Mouse (Mus musculus): ENCODE measurements around the gene Rrnad1. TPM values are rescaled to one million over a fixed set of nuclear protein-coding genes. Genes with fewer than 3 reads are reported as not detected.

Gene Rrnad1
- total RNA-seq, 1 experiment from 2014 or later = 15.7 TPM

DNA sequence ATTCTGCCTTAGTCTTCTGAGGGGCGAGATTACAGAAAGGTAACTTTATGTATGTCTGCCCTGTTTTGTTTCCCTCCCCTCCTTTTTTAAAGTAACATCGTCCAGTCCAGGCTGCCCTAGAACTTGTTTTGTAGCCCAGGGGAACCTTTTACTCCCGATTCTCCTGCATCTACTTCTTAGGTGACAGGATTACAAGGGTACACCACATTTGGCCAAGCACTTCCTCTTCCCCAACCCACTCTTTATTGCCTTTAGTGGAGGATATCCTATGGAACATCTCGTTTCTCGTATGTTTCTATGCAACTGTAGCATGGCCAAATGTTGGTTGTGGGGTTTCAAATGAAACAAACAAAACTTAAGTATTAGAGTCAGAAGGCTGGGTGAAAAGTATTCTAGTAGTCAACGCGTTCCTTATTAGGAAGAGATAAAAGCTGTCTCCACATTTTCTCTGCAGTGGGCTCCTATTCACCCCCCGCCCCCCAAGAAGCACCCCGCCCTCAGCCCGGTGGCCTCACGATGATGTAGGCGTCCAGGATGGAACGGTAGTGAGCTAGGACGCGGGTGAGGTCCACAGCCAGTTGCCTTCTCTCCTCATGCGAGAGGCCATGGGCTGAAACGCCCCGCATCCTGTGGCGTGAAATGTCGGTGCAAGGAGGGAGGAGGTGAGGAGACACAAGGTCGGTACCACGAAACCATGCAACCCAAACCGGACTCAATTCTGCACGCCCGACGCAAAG, 1.0 kb downstream of the Rrnad1 start:
- peak in 1 of 2 experiments; percentile 25; a peak in 1 of 4 replicates for ATAC-seq (replicated peaks in 1 of 2; ENCODE audit: insufficient read depth in 1 of 2, low FRiP score in 2 of 2, low TSS enrichment in 1 of 2, low read depth in 1 of 2, poor library complexity in 2 of 2, severe bottlenecking in 2 of 2)

DNA sequence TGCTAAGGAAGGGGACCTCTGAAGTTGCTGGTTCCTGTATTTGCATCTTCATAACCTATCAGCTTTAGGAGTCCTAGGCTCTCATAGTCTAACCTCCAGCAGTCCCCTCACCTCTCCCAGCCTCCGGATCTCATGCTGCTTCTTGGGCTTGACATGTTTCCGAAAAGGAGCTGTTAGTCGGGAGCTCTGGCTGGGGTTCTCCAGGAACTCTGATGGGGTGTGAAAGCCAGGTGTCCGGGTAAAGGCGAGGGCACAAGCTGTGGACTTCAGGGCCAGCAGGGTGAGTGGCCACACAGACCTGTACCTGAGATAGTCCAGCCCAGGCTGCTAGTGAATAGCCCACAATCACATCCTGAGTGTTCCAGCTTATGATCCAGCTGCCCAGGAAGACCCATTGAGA, 3.1 kb downstream of the Rrnad1 start:
- ATAC-seq (replicated peaks in 1 of 2; ENCODE audit: insufficient read depth in 1 of 2, low FRiP score in 2 of 2, low TSS enrichment in 1 of 2, low read depth in 1 of 2, poor library complexity in 2 of 2, severe bottlenecking in 2 of 2) = no peak

DNA sequence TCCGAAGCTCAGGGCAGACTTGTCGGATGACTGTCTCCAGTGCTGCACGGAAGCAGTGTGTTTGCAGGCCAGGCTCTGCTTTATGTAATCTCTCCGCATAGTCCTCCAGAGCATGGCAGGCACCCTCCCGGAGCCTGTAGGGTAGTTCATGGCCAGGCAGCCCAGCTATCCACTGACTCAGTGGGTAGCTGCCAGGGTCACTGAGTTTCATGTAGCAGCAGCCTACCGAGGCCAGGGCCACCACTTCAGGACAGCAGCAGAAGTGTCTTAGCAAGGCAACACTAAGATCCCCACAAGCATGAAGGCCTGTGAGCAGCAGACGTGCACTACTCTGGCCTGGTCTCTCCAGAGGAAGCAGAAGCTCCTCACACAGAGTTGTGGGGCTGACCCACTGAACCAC, 5.5 kb downstream of the Rrnad1 start:
- no peak for ATAC-seq (replicated peaks in 1 of 2; ENCODE audit: insufficient read depth in 1 of 2, low FRiP score in 2 of 2, low TSS enrichment in 1 of 2, low read depth in 1 of 2, poor library complexity in 2 of 2, severe bottlenecking in 2 of 2)

DNA sequence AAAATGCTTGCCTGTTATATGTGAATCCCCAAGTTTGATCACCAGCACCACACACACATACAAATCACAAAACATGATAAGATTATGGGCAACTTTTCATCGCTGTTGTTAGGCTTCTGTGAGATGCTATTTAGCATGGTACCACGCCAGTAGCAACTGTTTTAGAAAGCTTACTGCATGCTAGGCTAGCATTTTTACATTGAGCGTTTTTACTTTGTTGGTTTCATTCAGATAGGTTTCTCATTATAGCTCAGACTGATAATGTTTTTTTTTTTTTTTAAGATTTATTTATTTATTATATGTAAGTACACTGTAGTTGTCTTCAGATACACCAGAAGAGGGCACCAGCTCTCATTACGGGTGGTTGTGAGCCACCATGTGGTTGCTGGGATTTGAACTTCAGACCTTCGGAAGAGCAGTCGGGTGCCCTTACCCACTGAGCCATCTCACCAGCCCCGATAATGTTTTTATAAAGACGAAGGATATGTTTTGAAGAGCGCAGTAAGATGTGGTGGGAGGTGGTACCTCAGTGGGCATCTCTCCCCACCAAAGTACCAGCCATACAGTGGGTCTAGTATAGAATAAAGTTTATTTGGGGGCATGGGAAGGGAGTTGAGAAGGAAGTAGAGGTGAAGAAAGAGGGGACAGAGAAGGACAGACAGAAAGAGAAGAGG, 10.1 kb downstream of the Rrnad1 start:
- no peak for ATAC-seq (replicated peaks in 1 of 2; ENCODE audit: insufficient read depth in 1 of 2, low FRiP score in 2 of 2, low TSS enrichment in 1 of 2, low read depth in 1 of 2, poor library complexity in 2 of 2, severe bottlenecking in 2 of 2)

DNA sequence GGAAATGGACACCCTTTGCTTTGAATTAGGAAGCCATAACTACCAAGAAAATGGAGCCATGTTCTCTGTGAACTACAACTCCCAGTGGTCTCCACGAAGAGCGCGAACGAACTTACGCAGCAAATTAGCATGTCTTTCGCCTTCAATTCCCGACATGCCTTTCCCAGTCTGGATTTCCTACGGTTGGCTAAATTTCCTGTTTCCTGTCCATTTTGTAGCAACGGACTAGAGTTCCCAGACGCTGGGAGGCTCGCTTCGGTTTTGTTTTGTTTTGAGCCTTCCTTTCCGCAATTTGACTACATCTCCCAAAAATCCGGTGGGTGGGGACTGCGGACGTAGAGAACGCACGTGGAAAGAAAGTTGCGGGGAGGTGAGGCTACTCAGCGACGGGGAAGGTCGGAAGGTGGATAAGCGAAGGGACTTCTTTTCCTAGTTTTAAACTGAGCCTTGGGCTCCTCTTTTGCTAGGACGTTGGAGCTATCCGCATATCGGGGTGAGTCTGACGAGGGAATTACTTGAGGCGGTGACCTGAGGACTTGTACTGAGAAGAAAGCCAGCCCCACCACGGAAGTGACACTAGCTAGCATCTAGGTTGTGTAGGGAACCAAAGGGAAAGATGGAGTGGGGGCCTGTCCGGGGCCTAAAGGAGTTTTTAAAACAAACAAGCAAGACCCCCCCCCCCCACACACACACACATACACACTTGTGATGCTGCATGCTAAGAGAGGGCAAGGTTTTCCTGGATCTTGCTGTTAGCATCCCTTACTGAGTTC, 11.0 kb downstream of the Rrnad1 start, which contains the start of gene Mrpl24:
TSS of gene Mrpl24 (plus strand) at position 171 of the 773 bp plus-strand sequence.
- peak; percentile 81 to 85 for ATAC-seq (replicated peaks in 1 of 2; ENCODE audit: insufficient read depth in 1 of 2, low FRiP score in 2 of 2, low TSS enrichment in 1 of 2, low read depth in 1 of 2, poor library complexity in 2 of 2, severe bottlenecking in 2 of 2)

DNA sequence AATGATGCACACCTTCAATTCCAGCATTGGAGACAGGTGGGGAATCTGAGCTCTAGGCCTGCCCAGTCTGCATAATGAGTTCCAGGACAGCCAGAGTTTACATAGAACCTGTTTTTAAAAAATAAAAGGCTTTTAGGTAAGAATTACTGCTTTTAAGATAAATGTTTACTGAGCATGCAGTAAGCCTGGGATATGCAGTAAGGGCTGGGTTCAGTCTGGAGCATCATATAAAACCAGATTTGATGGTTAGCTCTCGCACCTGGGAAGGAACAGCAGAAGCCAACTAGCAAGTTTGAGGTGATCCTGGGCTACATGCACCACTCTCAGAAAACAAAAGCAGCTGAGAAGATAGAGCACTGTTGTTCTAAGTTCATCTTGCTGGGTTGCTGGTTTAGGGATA, 12.0 kb downstream of the Rrnad1 start:
- no peak for ATAC-seq (replicated peaks in 1 of 2; ENCODE audit: insufficient read depth in 1 of 2, low FRiP score in 2 of 2, low TSS enrichment in 1 of 2, low read depth in 1 of 2, poor library complexity in 2 of 2, severe bottlenecking in 2 of 2)

DNA sequence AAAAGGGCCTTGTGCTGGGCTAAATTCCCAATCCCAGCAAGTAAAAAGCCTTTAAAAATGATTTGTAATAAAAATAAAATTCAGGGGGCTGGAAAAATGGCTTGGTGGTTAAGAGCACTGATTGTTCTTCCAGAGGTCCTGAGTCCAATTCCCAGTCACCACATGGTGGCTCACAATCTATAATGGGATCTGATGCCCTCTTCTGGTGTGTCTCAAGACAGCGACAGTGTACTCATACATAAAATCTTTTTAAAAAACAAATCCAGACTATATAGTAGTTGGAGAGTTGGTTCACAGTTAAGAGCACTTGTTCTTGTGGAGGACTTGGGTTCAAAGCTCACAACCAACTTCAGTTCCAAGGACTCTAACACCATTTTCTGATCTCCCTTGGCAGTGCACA, 13.5 kb downstream of the Rrnad1 start:
- no peak for ATAC-seq (replicated peaks in 1 of 2; ENCODE audit: insufficient read depth in 1 of 2, low FRiP score in 2 of 2, low TSS enrichment in 1 of 2, low read depth in 1 of 2, poor library complexity in 2 of 2, severe bottlenecking in 2 of 2)

DNA sequence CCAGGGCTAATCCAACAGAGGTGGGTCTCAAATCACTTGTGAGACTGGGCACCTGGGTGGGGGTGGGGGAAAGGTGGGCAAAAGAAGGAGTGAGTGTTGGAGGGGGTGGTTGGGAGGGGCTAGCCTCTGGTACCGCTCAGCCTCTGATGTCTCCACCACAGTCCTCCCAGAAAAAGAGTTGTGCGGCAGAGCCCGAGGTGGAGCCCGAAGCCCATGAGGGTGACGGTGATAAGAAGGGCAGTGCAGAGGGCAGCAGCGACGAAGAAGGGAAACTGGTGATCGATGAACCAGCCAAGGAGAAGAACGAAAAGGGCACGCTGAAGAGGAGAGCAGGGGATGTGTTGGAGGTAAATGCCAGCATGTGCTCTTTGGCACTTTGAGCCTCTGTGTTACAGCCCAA, 16.6 kb downstream of the Rrnad1 start:
- no peak for ATAC-seq (replicated peaks in 1 of 2; ENCODE audit: insufficient read depth in 1 of 2, low FRiP score in 2 of 2, low TSS enrichment in 1 of 2, low read depth in 1 of 2, poor library complexity in 2 of 2, severe bottlenecking in 2 of 2)

DNA sequence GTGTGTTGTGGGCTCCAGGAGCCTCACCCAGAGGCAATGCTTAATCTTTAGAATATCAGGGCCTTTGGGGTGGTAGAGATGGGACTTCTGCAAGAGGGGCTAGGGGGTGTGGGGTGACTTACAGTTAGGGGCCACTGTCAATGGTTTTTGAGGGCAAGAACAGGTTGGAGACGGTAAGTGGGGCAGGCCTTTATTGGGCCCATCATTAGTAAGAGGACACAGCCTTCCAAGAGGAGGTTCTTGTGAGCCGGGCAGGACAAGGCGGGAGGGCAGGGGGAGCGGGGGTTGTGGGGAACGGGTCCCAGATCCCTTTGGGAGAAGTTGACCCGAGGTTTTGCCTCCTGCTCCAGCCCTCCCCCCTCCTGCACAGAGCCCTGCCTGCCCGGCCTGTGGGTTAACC, 17.0 kb downstream of the Rrnad1 start:
- ATAC-seq (replicated peaks in 1 of 2; ENCODE audit: insufficient read depth in 1 of 2, low FRiP score in 2 of 2, low TSS enrichment in 1 of 2, low read depth in 1 of 2, poor library complexity in 2 of 2, severe bottlenecking in 2 of 2) = no peak

DNA sequence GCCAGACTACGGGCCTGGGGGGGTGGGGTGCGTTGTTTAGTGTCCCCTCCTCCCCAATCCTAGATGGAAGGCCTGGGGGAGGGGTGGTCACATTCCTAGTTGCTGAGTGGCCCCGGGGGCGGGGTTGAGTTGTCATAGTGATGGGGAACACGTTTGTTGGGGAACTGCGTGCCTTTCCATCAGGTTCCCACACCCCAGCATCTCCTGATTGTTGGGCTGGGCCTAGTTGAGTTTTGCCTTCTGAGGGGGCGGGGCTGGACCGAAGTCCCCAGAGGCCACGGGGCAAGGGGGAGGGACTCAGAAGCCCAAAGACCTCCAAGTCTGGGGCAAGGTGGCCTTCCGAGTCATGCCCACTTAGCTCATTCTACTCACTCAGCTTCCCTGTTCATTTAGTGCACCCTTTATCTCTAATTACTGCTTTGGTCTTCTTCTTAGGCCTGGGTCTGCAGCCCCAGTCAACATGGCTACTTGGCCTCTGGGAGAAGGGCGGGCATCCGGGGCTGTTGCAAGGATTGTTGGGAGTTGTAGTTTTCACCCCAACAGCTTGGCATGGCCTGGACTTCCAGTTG, 19.9 kb downstream of the Rrnad1 start:
- ATAC-seq (replicated peaks in 1 of 2; ENCODE audit: insufficient read depth in 1 of 2, low FRiP score in 2 of 2, low TSS enrichment in 1 of 2, low read depth in 1 of 2, poor library complexity in 2 of 2, severe bottlenecking in 2 of 2) = peak; percentile 20 to 25; a peak in 1 of 4 replicates

DNA sequence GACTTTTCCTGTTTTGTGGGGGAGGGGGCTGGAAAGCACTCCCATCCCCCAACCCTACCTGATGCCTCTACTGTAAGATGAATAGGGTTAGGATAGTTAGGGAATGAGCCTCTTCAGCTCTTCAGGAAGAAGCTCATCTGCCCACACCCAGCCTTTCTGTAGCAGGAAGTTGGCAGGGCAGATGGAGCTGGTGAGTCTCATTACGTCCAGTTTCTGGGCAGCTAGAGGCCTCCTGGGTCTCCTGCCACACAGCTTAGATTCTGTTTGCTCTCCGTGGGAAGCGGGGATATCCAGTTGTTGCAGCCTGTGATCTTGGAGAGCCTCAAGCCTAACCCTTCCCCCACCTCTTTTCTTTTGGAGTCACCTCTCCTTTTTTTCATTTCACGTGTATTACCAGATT, 20.6 kb downstream of the Rrnad1 start:
- ATAC-seq (replicated peaks in 1 of 2; ENCODE audit: insufficient read depth in 1 of 2, low FRiP score in 2 of 2, low TSS enrichment in 1 of 2, low read depth in 1 of 2, poor library complexity in 2 of 2, severe bottlenecking in 2 of 2) = no peak

DNA sequence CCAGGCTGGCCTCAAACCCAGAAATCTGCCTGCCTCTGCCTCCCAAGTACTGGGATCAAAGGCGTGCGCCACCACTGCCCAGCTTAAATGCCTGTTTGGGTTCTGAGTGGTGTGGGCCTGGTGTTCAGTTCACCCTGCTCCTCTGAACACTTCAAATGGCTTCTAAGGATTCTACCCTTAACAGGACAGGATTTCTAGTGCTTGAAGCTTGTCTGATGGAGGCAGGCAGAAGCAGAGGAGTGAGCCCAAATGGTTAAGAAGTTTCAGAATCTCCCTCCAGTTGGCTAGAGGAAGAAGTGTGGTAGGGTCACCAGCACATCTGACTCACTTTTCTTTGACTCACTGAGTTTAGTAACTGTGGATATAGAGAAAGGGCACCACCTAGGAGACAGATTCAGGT, 21.1 kb downstream of the Rrnad1 start:
- ATAC-seq (replicated peaks in 1 of 2; ENCODE audit: insufficient read depth in 1 of 2, low FRiP score in 2 of 2, low TSS enrichment in 1 of 2, low read depth in 1 of 2, poor library complexity in 2 of 2, severe bottlenecking in 2 of 2) = no peak

DNA sequence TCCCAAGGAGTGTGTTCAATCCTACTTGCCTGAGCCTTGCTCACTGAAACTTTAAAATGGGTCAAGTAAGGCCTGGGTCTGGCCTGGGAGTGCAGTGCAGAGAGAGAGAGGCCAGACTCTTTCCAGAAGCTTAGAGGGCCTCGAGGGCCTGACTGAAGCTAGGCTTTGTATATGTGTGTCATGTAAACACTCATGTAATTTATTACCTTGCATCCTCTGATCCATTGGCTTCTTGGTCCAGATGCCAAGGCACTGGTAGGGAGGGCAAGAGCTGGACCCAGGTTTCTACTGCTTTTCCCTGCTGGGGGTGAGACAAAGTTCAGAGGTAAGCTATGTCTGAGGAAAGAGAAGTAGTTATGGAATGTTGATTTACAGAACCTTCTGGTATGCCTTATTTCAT, 22.6 kb downstream of the Rrnad1 start:
- ATAC-seq (replicated peaks in 1 of 2; ENCODE audit: insufficient read depth in 1 of 2, low FRiP score in 2 of 2, low TSS enrichment in 1 of 2, low read depth in 1 of 2, poor library complexity in 2 of 2, severe bottlenecking in 2 of 2) = no peak

DNA sequence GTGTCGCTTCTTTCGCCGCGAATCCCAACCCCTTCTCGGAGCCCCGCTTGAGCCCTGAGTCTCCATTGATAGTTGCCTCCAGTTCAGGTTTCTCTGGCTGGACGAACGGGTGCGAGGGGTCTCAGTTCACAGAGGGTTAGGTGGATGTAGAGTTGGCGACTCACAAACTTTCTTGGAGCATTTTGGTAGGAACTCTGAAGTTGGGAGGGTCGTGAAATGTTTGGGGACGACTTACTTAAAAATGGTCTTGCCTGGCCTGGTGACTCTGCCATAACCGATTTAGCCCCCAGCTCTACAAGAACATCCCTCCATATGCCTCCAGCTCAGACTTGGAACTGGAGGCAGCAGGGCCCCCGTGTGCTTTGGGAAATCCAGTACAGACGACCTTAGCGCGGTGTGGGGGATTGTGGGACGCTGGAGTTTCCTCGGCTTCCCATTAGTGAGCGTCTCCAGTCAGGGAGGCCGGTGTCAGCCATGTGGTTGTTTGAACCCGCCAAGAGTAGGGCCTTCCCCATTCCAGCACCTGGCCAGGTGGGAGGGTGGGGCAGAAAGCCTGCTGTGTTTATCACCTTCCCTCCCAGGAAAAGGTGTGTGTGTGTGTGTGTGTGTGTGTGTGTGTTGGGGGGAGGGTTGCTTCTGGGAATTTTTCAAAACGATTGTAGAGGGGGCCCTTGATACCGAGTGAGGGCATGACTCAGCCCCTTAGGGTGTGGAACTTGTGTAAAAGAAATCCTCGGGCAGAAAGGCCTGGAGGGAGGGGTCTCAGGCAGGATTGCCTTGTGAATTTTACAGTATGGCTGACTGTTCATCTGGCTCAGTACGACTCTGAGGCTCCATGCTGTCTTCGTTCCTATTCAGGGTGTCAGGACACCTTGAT, 23.3 kb downstream of the Rrnad1 start:
- no peak for ATAC-seq (replicated peaks in 1 of 2; ENCODE audit: insufficient read depth in 1 of 2, low FRiP score in 2 of 2, low TSS enrichment in 1 of 2, low read depth in 1 of 2, poor library complexity in 2 of 2, severe bottlenecking in 2 of 2)

DNA sequence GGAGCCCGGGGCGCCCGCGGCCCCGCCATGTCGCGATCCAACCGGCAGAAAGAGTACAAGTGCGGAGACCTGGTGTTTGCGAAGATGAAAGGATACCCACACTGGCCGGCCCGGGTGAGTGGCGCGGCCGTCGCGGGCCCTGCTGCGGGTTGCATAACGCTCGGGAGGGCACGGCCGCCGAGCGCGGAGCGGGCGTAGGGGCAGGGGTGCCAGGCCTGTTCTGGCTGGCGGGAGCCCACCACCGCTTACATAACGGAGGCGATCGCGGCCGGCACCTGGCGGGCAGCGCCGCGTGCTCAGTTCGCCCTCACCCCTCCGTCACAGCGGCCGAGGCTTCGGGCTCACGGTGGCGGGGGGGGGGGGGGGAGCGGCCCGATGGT, 23.9 kb downstream of the Rrnad1 start:
- no peak for ATAC-seq (replicated peaks in 1 of 2; ENCODE audit: insufficient read depth in 1 of 2, low FRiP score in 2 of 2, low TSS enrichment in 1 of 2, low read depth in 1 of 2, poor library complexity in 2 of 2, severe bottlenecking in 2 of 2)

DNA sequence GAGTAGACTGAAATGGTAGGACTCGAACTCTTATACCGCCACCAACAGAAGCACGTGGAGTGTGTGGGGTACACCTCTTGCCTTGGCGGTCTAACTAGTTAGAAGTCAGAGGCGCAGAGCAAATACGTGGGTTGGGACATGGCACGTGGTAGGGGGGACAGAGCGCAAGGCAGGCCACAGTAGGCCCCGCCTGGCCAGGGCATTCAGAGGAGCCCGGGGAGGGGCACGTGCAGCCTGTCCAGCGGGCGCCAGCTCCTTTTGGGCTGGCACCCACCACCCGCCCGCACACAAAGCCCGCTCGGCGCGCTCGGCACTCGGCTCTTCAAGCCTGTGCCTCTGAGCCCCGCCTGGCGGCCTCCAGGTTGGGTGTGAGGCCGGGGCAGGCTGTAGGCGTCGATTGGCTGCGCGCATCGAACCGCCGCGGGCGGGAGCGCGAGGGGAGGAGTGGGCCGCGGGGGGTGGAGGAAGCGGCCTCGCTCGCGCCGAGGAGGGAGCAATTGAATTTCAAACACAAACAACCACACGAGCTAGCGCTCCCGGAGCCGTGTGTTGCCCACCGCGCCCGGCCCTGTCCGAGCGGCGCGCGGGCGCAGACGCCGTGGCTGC, 24.5 kb downstream of the Rrnad1 start, which contains the start of gene Hdgf:
TSS of gene Hdgf (plus strand) at position 442 of the 606 bp plus-strand sequence.
- peak; percentile 83 to 84 for ATAC-seq (replicated peaks in 1 of 2; ENCODE audit: insufficient read depth in 1 of 2, low FRiP score in 2 of 2, low TSS enrichment in 1 of 2, low read depth in 1 of 2, poor library complexity in 2 of 2, severe bottlenecking in 2 of 2)

DNA sequence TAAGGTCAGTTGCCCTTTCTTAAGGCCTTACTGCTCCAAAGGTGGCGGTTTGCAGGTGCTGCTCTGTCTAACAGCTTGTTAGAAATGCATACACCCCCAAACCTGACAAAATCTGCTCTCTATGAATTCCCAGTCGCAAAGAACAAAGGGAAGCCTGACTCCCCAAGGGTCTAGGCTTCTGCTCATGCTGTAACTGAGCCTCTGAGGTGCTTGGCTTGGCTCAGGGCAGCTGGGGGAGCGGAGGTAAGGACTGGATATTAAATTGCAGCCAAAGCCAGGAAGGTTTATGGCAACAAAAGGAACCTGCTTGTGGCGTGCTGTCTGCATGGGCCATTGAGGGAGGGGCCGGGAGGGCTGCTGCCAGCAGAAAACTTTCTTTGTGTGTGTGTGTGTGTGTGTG, 26.7 kb downstream of the Rrnad1 start:
- ATAC-seq (replicated peaks in 1 of 2; ENCODE audit: insufficient read depth in 1 of 2, low FRiP score in 2 of 2, low TSS enrichment in 1 of 2, low read depth in 1 of 2, poor library complexity in 2 of 2, severe bottlenecking in 2 of 2) = no peak

All from hematopoietic stem cell, adult 5-6 weeks (primary cell).